Mouse (Mus musculus) brain, embryonic 14.5 days (tissue): ENCODE results near the gene Mylip.

ENCODE experiments used
- CTCF ChIP-seq: fragments of 200-500 bp; IDR thresholded peaks from 2 replicates; pipeline ENCODE4 v1.5.1; 2012; ENCODE audit warnings: inconsistent platforms, mild to moderate bottlenecking, moderate library complexity, borderline replicate concordance; ENCODE audit not compliant: insufficient read depth, insufficient read length; ENCODE audit errors: extremely low read depth
- POLR2A ChIP-seq: fragments of 200-500 bp; IDR thresholded peaks from 2 replicates; pipeline ENCODE4 v1.6.1; 2012; ENCODE audit warnings: mild to moderate bottlenecking, inconsistent platforms, borderline replicate concordance; ENCODE audit not compliant: poor library complexity, insufficient read depth, insufficient read length, severe bottlenecking; ENCODE audit errors: extremely low read depth

DNA sequence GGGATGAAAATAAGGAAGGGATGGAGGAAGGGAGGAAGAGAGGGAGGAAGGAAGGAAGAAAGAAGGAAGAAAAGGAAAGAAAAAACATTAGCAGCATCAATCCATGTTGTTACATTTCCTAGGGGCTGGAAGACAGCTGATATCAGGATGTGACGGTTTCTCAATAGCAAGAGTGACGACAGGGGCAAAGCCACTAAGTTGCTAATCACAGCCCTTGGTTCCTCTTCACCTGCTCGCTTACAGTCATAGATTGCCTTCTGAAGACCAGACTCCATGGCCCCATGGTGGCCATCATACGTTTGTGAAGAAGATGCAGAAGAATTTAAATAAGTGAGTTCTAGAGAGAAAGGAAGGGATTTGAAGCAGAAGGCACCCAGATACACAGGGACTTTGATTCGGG lies 38.1 kb upstream of the Mylip start:
- TF ChIP-seq CTCF (no peak), POLR2A (no peak)
